Mouse (Mus musculus) bone marrow, adult 2 months (tissue): ENCODE measurements around the gene Slc8a2. TPM values are rescaled to one million over a fixed set of nuclear protein-coding genes. Genes with fewer than 3 reads are reported as not detected.

Experiments used
- H3K27ac ChIP-seq: fragments of 200-500 bp; 2 replicates; pipeline ENCODE4 v1.5.1; 2012; ENCODE audit warnings: low read depth, mild to moderate bottlenecking, control low read depth, inconsistent platforms, low read length; ENCODE audit not compliant: control insufficient read depth, poor library complexity, insufficient read depth
- H3K4me1 ChIP-seq: fragments of 200-500 bp; 2 replicates; pipeline ENCODE4 v1.6.1; 2011; ENCODE audit warnings: low read length; ENCODE audit not compliant: control insufficient read depth, insufficient read depth
- H3K4me3 ChIP-seq: fragments of 200-500 bp; replicated peaks from 2 replicates; pipeline ENCODE3; 2011; ENCODE audit warnings: mild to moderate bottlenecking, low read depth, low read length, control low read depth; ENCODE audit not compliant: control insufficient read depth
- CTCF ChIP-seq: fragments of 200-500 bp; IDR thresholded peaks from 2 replicates; pipeline ENCODE4 v1.5.1; 2011; ENCODE audit warnings: low read length, control low read depth; ENCODE audit not compliant: control insufficient read depth, insufficient read depth
- POLR2A ChIP-seq: fragments of 200-500 bp; IDR thresholded peaks from 2 replicates; pipeline ENCODE4 v1.6.1; 2011; ENCODE audit warnings: low read depth, mild to moderate bottlenecking, control low read depth, low read length, borderline replicate concordance; ENCODE audit not compliant: control insufficient read depth
- WGBS: fragments of 180-500 bp; shearing (Covaris S2); methylation state at CpG from one replicate; pipeline ENCODE4 v1.1.7; 2018; 5-methylcytosine and 5-hydroxymethylcytosine counted together
- polyA plus RNA-seq: library from polyadenylated mRNA; stranded (reverse); fragments of >200 nt; gene quantifications from 2 replicates; pipeline ENCODE4 v1.2.4, GENCODE M21; 2011; ENCODE audit warnings: low replicate concordance; ENCODE audit not compliant: missing spikeins, insufficient read depth, insufficient read length

Slc8a2 gene
- polyA plus RNA-seq, 1 experiment: not detected

DNA sequence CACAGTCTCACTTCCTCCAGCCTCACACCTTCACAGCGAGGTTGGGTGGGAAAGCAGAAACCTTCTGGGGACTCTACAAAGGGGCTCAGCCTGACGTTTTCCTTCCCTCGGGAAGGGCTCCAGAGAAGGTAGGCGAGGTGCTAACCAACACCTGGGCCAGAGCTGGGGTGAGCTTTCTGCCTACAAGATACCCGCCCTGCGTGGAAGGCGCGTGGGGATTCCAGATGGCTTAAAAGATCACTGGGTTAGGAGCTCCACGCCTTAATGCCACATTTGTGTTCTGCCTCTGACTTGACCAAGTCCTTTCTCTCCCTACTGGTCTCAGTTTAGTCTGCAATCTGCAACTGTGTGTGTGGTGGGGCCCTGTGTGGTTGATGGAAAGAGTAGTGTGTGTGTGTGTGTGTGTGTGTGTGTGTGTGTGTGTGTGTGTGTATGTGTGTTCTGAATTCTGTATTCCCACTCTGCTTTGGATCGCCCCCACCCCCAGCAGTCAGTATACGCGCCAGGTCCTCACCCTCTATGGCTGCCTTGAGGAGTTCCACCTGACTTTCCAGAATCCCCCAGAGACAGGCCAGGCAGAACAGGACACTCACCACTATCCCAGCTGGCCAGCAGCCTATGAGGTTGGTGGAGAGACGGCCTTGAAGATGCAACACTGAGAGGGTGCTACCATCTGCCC is 1.5 kb downstream of the Slc8a2 start:
- no peaks in the 10 kb centered on the region for H3K4me1 ChIP-seq
- TF ChIP-seq CTCF (no peak), POLR2A (no peak)
- H3K4me3 ChIP-seq: no peak overlapping the region
- 43% methylated on average over 13 of the region's 13 CpGs for WGBS
- H3K27ac ChIP-seq: no peak overlapping the region

DNA sequence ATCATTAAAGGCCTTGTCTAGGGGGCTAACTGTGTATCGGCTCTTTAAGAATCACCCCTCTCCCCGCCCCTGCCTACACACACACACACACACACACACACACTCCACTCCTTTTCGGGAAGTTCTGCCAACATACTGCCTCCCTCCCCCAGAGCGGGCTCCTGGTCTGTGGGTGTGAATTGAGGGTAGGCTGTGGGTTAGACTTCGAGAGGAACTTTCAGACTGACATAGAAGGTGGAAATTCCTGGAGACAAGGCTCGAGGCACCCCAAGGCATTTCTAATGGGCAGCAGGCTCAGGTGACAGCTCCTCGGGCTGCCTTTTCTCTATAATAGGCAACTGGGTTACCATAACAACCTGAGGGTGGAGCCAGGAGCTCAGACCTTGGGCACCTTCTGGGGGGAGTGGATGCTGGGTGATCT is 2.5 kb downstream of the Slc8a2 start:
- no peak for TF ChIP-seq CTCF
- TF ChIP-seq POLR2A: no peak
- WGBS: 5% methylated on average over 7 of the region's 7 CpGs
- Histone ChIP-seq H3K4me1 (no peaks in the 10 kb centered on the region), H3K27ac (no peak overlapping the region), H3K4me3 (no peak overlapping the region)

DNA sequence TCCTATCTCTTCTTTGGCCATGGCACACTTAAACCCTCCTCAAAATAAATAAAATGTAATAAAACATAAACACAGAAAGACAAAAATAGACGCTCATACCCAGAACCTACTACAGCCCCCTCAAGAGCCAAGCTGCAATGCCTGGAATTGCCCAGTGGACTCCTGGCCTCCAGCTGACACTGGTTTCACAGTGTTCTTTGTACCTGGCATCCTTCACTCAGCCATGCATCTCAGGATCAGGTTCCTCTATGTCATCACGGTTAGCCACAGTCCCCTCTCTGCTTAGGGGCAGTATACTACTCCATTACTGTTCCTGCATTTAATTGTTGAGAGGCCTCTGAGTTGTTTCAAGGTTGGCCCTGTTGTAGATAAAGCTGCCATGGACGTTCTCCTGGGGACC is 3.3 kb downstream of the Slc8a2 start:
- Histone ChIP-seq H3K27ac (no peak overlapping the region), H3K4me3 (no peak overlapping the region), H3K4me1 (no peaks in the 10 kb centered on the region)
- WGBS: 52% methylated on average over 3 of the region's 3 CpGs
- no peak for TF ChIP-seq CTCF
- TF ChIP-seq POLR2A: no peak

- Histone ChIP-seq H3K27ac (no peak overlapping the region), H3K4me1 (no peaks in the 10 kb centered on the region), H3K4me3 (no peak overlapping the region)
- WGBS: 81% methylated on average over 9 of the region's 9 CpGs
- TF ChIP-seq POLR2A: no peak
- TF ChIP-seq CTCF: no peak
Measured at GRCm38 (mm10) chr7:16133691-16134090, 4.1 kb downstream of the Slc8a2 start.

DNA sequence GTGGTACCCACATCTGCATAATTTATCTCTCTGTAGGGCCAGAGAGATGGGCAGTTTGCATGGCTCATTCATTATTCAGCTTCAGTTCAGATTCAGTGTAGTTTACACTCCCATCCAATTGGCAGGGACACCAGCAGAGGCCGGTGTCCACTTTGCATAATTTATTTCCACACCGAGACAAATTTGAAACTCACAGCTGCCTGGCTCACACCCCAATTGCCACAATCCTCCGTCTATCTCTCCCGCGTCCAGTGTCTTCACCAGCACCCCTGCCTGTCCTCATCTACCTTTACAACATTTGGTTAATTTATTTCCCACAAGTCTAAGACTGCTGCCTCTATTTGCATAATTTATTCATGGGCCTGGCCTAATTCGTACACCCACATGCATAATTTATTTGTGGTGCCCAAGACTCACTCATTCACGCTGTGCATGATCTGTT is 5.3 kb downstream of the Slc8a2 start:
- 62% methylated on average over 7 of the region's 7 CpGs for WGBS
- TF ChIP-seq CTCF (no peak), POLR2A (no peak)
- Histone ChIP-seq H3K4me1 (no peaks in the 10 kb centered on the region), H3K4me3 (no peak overlapping the region), H3K27ac (no peak overlapping the region)

DNA sequence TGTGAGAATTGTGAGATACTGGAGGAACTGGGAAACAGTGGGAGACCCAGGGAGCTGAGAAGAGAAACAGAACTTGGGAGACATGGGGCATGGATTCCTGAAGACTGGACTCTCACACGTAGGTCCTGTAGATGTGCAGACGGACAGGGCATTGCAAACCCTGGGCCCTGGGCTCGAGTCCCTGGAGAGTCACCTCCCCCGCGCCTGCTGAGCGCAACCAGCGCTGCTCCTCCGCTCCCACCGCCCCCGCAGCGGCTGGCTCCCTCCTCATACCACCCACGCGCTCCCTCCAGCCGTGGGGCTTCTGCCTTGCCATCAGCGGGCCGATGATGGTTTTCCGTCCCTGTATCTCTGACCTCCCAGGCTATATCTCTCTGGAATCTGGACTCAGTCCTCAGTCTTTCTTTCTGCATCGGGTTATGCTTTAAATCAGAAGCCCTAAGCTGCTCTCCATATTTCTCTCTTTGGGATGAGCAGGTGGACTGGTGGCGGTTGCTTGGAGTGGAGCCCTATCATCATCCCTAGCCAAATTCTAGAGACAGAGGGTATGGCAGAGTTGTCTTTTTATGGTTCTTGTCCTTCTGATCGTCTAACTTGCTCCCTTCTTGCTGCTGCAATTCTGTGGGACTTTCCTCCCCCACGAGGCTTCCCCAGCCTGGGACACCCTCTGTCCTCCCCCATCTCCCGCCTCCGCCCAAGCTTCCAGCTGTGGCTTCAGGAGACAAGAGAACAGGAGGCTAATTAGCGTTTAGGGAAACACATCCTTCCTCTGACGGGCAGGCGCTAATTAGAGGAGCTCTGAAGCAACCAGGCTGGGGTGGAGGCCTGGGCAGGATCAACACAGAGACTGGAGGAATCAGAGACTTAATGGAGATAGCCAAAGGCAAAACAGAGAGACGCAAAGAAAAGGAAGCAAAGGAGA is 17.1 kb downstream of the Slc8a2 start:
- WGBS: 35% methylated on average over 27 of the region's 27 CpGs
- no peak overlapping the region for H3K4me3 ChIP-seq
- TF ChIP-seq POLR2A: no peak
- TF ChIP-seq CTCF: no peak

DNA sequence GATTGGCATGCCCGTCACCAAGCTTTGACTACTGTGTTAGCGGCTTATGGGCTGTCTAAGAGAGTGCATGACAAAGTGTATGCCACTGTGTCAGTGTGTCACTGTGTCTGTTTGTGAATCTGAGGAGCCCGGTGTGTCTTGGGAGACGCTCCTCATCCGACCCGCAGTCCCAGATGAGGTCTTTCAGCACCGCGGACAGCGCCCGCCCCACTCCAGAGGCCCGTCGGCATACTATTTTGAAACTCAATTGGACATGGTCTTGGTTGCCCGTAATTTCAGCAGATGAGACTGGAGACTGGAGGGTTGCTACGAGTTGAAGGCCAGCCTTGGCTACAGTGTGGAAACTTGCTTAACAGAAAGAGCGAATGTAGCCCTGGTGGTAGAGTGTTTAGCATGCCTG is 18.0 kb downstream of the Slc8a2 start:
- WGBS: 11% methylated on average over 15 of the region's 15 CpGs
- H3K4me1 ChIP-seq: no peaks in the 10 kb centered on the region
- H3K27ac ChIP-seq: no peak overlapping the region
- H3K4me3 ChIP-seq: no peak overlapping the region
- TF ChIP-seq POLR2A (no peak), CTCF (no peak)

More for the DNA sequence above, 17.1 kb downstream of the Slc8a2 start:
- no peak overlapping the region for H3K27ac ChIP-seq
- H3K4me1 ChIP-seq: no peaks in the 10 kb centered on the region

DNA sequence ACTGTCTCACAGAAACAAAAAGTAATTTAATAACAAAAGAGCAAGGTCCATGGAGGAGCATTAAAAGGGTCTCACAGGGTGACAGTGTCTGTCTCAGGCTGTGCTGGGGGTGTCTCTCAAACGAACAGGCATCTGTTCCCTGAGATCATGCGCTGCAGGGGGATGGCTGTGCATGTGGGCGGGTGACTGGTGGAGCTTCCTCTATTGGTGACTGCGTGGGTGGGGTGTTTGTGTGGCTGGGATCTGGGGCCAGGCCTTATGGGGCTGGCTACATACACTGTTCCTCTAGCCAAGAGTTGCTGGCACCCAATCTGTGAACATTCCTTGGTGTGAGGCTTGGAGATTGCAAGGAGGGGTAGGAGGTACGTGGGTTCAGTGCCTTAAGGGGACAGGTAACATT is 19.6 kb downstream of the Slc8a2 start:
- no peaks in the 10 kb centered on the region for H3K4me1 ChIP-seq
- no peak overlapping the region for H3K27ac ChIP-seq
- no peak for TF ChIP-seq CTCF
- TF ChIP-seq POLR2A: no peak
- no peak overlapping the region for H3K4me3 ChIP-seq
- 35% methylated on average over 5 of the region's 5 CpGs for WGBS
